Mouse (Mus musculus): ENCODE measurements at regions not wholly inside any gene's neighbourhood (a gene's known extent, or its start where the extent isn't known, plus 50 kb on each side); places are given as distances from the start of the nearest gene placed in this dataset.

- DNase-seq (ENCODE audit: low spot score): no peak
These were observed 422.6 kb upstream of the Castor2 start for GRCm38 (mm10) chr5:133676791-133677450.

DNA sequence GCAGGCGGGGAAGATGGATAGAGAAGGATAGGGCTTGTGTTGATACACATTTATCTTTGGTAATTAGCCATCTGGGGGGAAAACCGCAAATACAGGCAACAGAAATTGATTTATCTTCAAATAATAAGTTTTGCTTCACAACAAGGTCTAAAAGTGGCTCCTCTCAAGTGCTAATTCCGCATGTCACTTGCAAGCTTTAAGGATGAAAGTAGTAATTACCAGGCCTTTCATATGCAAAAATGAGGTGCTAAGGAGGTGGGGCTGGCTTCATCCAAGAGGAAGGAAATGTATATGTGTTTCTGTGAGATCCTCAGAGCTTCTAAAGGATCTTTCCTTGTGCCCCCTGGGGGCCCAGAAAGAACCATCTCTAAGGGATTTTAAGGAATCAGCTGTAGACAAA is 423.9 kb upstream of the Castor2 start:
- no peak for DNase-seq (ENCODE audit: low spot score)

DNA sequence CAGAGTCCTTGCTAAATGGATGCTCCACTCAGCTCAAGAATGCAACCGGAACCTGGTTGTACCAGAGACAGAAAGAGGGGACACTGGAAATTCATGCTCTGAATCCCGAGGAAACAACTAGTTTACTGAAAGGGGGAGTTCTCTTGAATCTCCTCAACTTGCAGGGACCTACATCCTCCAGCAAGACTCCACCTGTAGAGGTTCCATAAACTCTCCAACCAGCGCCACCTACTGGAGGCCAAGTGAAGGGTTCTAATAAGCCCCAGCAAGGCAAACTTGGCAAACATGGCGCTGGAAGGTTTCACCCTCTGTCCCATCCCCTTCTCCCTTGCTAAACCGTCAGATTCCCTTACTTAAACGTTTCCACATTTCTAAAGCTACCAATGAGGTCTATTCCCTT is 433.0 kb upstream of the Castor2 start:
- DNase-seq (ENCODE audit: low spot score): peak; percentile 49

GRCm38 (mm10) chr5:133662474-133663256 is 436.8 kb upstream of the Castor2 start:
- DNase-seq (ENCODE audit: low spot score): no peak

DNA sequence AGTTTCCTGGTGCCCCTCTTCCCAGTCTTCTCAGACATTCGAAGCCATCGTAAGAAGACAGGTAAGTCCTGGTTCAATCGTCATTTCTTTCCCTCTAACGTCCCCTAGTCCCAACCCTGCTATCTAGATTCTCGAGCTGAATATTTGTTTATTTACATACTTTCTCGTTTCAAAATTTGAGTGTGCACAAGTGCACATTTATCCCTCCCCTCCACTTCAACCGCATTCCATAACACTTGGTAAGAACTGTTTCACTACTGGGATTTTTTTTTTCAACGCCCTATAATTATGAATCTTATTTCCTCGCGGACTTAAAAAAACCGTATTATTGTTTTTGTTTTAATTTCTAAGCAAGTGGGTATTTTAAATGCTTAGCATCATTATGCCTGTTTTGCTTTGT is 439.2 kb upstream of the Castor2 start:
- no peak for DNase-seq (ENCODE audit: low spot score)

GRCm38 (mm10) chr5:133656837-133657236 is 442.7 kb upstream of the Castor2 start:
- DNase-seq (ENCODE audit: low spot score): no peak

DNA sequence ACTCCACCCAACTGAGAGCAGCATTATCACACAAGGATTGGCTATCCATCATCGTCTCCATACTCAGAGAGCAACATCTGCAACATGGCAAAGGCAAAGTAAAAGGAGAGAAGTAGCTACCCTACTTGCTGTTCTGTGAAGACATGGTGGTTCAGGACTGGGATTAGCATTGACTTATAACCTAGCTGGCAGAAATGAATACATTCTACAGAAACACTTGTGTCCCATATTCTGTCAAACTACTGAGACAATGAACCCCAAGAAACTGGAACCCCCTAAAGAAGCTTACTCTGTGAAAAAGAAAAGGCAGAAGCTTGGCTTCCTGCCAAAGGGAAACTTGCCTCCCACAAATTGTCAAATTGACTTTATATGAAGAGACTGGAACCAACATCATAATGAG is 446.1 kb upstream of the Castor2 start:
- DNase-seq (ENCODE audit: low spot score): no peak

DNA sequence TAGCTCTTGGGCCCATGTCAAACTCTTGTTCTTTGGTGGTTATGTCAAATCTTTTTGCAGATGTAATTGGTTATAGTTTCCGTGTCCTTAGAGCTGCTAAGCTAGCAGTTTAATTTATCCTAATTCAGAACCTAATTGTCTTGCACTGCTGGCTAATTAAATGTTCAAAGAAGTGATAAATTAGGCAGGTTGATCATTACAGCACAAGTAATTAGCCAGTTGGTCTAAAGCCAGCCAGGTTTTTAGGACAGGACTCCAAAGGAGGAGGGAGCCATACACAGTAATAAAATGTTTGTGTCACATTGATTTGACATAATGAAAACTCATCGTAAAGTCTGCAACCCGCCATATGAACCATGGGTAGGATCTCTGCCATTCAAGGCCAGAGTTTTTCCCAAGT is 449.3 kb upstream of the Castor2 start:
- DNase-seq (ENCODE audit: low spot score): no peak

DNA sequence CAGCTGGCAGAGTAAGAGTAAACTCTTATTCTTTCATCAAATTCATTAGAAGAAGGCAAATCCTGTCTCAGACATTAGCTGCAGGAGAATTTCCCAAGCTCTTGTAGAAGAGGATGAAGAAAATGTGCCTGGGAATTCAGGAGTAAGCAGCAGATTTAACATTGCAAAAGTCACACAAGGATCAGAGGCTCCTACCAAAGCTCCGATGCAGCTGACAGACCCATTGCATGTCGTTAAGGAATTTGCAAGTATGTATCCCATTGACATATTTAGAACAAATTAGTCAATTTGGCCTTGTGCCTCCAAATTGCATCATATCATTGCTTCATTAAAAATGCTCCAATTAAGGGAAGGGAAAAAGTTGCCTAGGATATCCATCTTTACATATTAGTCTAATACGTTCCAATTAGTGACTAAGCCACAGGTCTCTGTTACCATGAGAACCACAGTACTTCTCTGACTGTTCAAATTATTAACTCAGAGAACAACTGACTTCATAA is 453.8 kb upstream of the Castor2 start:
- no peak for DNase-seq (ENCODE audit: low spot score)

GRCm38 (mm10) chr5:133643326-133643725 is 456.2 kb upstream of the Castor2 start:
- no peak for DNase-seq (ENCODE audit: low spot score)

- no peak for DNase-seq (ENCODE audit: low spot score)
These were observed 465.0 kb upstream of the Castor2 start for GRCm38 (mm10) chr5:133634481-133634880.

DNA sequence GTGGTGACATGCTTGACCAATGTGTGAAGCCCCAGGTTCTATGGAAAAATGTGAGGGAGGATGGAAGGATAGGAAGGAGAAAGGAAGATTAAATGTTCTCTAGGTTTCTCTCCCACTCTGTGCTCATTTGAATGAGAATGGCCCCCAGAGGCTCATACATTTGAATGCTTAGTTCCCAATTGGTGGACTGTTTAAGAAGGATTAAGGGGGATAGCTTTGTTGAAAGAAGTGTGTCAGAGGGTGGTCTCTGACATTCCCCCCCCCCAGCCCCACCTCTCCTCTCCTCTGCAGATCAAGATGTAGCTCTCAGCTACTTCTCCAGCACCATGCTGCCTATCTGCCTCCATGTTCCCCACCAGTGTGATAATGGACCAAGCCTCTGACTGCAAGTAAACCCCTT is 467.7 kb upstream of the Castor2 start:
- no peak for DNase-seq (ENCODE audit: low spot score)

GRCm38 (mm10) chr5:133619347-133619746 is 480.2 kb upstream of the Castor2 start:
- DNase-seq (ENCODE audit: low spot score): no peak

GRCm38 (mm10) chr5:133601241-133601739 is 498.2 kb upstream of the Castor2 start:
- DNase-seq (ENCODE audit: low spot score): no peak

GRCm38 (mm10) chr5:133600630-133601029 is 498.9 kb upstream of the Castor2 start:
- no peak for DNase-seq (ENCODE audit: low spot score)

GRCm38 (mm10) chr5:133598105-133598504 is 501.4 kb upstream of the Castor2 start:
- no peak for DNase-seq (ENCODE audit: low spot score)

DNA sequence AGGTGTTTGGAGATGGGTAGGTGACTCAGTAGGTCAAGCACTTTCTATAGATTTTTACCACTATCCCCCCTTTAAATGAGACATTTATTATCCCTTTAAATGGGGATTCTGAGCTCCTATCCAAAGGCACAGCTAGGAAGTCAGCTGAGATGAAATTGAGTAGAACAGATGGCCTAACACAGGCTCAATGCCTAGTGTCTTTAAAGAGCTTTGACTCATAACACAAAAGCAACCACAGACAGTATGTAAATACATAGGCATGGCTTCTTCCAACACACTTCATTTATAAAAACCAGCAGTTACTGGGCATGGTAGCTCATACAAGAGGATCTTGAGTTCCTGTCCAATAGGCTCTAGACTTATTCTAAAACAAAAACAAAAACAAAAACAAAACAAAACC is 513.0 kb upstream of the Castor2 start:
- DNase-seq (ENCODE audit: low spot score): no peak

DNA sequence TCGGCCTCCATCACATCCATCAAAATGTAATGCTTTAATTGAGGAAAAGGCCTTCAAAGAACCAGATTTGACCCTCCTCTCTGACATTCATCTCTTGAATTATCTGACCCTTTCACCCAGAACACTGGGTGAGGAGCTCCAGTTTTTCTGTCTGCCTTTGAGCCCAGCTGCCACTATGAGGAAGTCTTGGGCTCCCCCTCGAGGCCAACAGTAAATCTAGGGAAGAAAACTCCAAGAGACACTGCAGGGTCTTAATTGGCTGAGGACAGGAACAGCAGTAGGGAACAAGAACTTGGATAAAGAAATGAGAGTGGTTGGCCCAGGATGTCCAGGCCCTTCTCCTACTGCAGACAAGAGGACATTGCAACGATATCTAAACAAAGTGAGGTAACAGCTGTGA is 514.3 kb upstream of the Castor2 start:
- DNase-seq (ENCODE audit: low spot score): peak; percentile 37

DNA sequence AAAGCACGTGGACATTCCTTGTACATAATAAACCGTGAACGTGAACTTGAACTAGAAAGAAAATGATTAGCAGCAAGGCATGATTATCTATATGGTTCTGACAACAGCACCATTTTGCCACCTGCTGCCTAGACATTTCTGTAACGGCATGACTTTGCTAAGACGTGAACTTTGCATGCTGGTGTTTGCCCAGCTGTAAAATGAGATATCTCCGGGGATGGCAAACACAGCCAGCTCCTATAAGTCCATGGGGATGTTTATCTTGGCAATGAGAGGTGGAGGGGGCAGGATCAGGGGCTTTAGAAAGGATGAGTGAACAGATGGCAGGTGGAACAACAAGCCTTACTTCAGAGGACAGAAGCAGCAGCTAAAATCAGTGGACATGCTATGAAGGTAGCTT is 522.9 kb upstream of the Castor2 start:
- no peak for DNase-seq (ENCODE audit: low spot score)

GRCm38 (mm10) chr5:133569096-133569495 is 530.4 kb upstream of the Castor2 start:
- no peak for DNase-seq (ENCODE audit: low spot score)

- DNase-seq (ENCODE audit: low spot score): no peak
These were observed 533.0 kb upstream of the Castor2 start for GRCm38 (mm10) chr5:133566506-133566905.

GRCm38 (mm10) chr5:133550657-133551056 is 548.9 kb upstream of the Castor2 start:
- DNase-seq (ENCODE audit: low spot score): no peak

- DNase-seq (ENCODE audit: low spot score): no peak
These were observed 557.3 kb upstream of the Castor2 start for GRCm38 (mm10) chr5:133542217-133542616.

Measured in urinary bladder, postnatal 14 days (tissue).